Mouse (Mus musculus) c-Kit-positive CD71-positive TER-119-positive erythroid progenitor cells, embryonic 14.5 days (primary cell): Measurements from ENCODE around the gene Arhgef6.

Source experiments
- DNase-seq: peaks from one replicate; pipeline ENCODE4 v3.0.0-alpha.2; 2013; ENCODE audit warnings: low spot score

The Arhgef6 gene

GRCm38 (mm10) chrX:57196319-57196718 lies 142.2 kb downstream of the Arhgef6 start:
- DNase-seq = no peak

GRCm38 (mm10) chrX:57189335-57189734 lies 149.2 kb downstream of the Arhgef6 start:
- DNase-seq = no peak

- DNase-seq = no peak
These were observed 151.2 kb downstream of the Arhgef6 start for GRCm38 (mm10) chrX:57187301-57187700.

- DNase-seq = no peak
These were observed 155.2 kb downstream of the Arhgef6 start for GRCm38 (mm10) chrX:57183359-57183758.

- no peak for DNase-seq
These were observed 156.1 kb downstream of the Arhgef6 start for GRCm38 (mm10) chrX:57182470-57182869.
